Mouse (Mus musculus) liver, postnatal 0 days (tissue): ENCODE data around the gene Agpat3.

Source experiments
- CTCF ChIP-seq: sonication (generic); IDR thresholded peaks from 2 replicates; pipeline ENCODE4 v1.5.1; 2016; ENCODE audit warnings: antibody characterized with exemption, low read depth
- EP300 ChIP-seq: IDR thresholded peaks from 2 replicates; pipeline ENCODE4 v1.6.1; 2016; ENCODE audit warnings: antibody characterized with exemption, low read depth, mild to moderate bottlenecking

GRCm38 (mm10) chr10:78298651-78299644 lies 53.3 kb downstream of the Agpat3 start:
- TF ChIP-seq CTCF (no peak), EP300 (no peak)
